Mouse (Mus musculus) thymus, adult 2 months (tissue): ENCODE data around the gene Gart.

Experiments used
- CTCF ChIP-seq: fragments of 200-500 bp; IDR thresholded peaks from 2 replicates; pipeline ENCODE4 v1.5.1; 2012; ENCODE audit warnings: mild to moderate bottlenecking, control low read depth, low read length, moderate library complexity, borderline replicate concordance; ENCODE audit not compliant: control insufficient read depth, poor library complexity, insufficient read depth; ENCODE audit errors: extremely low read depth
- POLR2A ChIP-seq: fragments of 200-500 bp; IDR thresholded peaks from 2 replicates; pipeline ENCODE4 v1.6.1; 2012; ENCODE audit warnings: mild to moderate bottlenecking, low read length, control low read depth, moderate library complexity; ENCODE audit not compliant: control insufficient read depth, poor library complexity, insufficient read depth; ENCODE audit errors: extremely low read depth

GRCm38 (mm10) chr16:91575151-91575550, 71.6 kb downstream of the Gart start:
- no peak for TF ChIP-seq POLR2A
- no peak for TF ChIP-seq CTCF
